Mouse (Mus musculus) macrophage (primary cell): ENCODE data around the gene Slc38a10. TPM values are rescaled to one million over a fixed set of nuclear protein-coding genes. Genes with fewer than 3 reads are reported as not detected.

Source experiments
- H3K27ac ChIP-seq: fragments of 350-480 bp; formaldehyde crosslinking; 2 replicates; pipeline ENCODE4 v1.9.0; 2021
- H3K36me3 ChIP-seq: fragments of 350-480 bp; formaldehyde crosslinking; 2 replicates; pipeline ENCODE4 v1.9.0; 2021; ENCODE audit errors: inconsistent target
- H3K4me3 ChIP-seq: fragments of 350-480 bp; formaldehyde crosslinking; 2 replicates; pipeline ENCODE4 v1.9.0; 2021; ENCODE audit errors: inconsistent target
- H3K79me2 ChIP-seq: fragments of 350-480 bp; formaldehyde crosslinking; 2 replicates; pipeline ENCODE4 v1.9.0; 2021; ENCODE audit errors: inconsistent target
- WGBS: methylation state at CpG from one replicate; pipeline ENCODE4 v1.1.7; 2026; ENCODE audit warnings: inconsistent platforms; ENCODE audit not compliant: missing documents; 5-methylcytosine and 5-hydroxymethylcytosine counted together
- polyA plus RNA-seq: library from polyadenylated mRNA; stranded (reverse); fragments of 250-400 nt; gene quantifications from 3 replicates; pipeline ENCODE4 v1.2.4, GENCODE M21; 2018; ENCODE audit warnings: inconsistent platforms

Gene Slc38a10
- polyA plus RNA-seq, 1 experiment from 2014 or later = 71.0 TPM

DNA sequence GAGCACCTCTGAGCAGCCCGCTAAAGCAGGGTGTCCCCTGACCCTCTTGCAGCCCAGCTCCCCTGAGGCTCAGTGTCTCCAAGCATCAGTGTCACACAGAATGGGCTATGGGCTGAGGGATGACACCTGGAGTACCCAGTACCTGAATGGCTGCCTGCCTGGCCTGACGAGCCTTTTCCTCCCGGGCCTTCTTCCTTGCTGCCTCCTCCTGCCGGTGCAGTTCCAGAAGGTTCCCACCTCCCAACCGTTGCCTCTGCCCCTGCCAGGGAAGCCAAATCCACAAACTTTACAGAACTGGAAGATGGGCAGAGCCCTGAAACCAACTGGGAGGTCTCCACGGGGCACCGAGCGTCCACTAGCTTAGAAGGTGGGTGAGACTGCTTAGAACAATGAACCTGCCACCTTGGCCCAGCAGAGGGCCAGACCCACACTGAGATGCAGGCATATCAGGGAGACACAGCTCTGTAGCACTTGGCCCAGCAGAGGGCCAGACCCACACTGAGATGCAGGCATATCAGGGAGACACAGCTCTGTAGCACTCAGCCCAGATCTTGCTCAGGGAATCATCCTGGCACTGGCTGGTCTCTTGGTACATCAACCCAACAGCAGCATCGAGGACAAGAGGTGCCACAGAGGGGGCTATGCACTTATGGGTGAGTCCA is 78.0 kb downstream of the Slc38a10 start:
- H3K79me2 ChIP-seq = no peaks in the 10 kb centered on the region
- no peak overlapping the region for H3K4me3 ChIP-seq
- WGBS = 94% methylated on average over 9 of the region's 9 CpGs
- H3K36me3 ChIP-seq = no peaks in the 10 kb centered on the region
- H3K27ac ChIP-seq = no peak overlapping the region

DNA sequence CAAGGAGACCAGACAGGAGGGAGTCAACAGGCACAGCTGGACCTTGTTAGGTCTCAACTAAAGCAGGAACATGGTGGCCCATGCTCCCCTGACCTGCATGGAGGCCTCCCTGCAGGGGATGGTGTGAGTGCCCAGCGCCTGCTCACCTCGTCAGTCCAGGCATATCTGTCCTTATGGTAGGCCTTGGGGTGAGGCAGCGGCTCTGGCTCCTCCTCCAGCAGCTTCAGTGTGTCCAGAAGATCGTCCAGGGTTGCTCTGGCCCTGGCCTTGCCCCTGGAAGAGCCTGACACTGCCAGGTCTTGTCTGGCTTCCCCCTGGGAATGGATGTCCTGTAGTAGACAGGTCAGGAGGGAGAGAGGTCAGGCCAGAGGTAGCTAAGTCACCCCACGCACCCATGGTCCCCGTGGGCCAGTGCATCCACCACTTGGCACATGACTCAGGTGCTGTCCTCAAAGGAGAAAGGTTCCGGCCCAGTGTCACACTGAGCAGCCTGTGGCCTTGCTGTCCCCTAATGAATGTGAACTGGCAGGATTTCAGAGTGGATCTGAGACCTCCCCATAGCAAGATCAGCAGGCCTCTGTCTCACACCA is 79.3 kb downstream of the Slc38a10 start:
- Histone ChIP-seq H3K36me3 (no peaks in the 10 kb centered on the region), H3K79me2 (no peaks in the 10 kb centered on the region), H3K27ac (no peak overlapping the region), H3K4me3 (no peak overlapping the region)
- 93% methylated on average over 7 of the region's 7 CpGs for WGBS

DNA sequence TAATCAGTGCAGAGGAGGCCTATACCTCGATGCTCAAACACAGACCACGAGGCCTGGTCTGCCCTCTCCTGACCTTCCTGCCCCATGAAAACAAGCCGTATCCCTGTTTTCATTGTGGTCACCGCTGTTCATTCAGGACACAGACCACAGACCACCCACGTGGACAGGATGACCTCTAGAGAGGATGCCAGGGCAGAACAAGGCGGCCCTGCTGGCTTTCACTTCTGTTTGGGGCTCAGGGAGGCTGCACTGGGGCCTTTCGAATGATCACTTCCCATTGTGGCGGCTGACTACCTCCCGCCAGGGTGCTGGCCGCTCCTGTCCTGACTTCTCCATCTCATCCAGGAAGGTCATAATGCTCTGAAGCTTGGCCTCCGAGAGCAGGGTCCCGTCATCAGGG is 80.1 kb downstream of the Slc38a10 start:
- Histone ChIP-seq H3K36me3 (no peaks in the 10 kb centered on the region), H3K27ac (no peak overlapping the region), H3K79me2 (no peaks in the 10 kb centered on the region), H3K4me3 (no peak overlapping the region)
- 19% methylated on average over 12 of the region's 12 CpGs for WGBS

DNA sequence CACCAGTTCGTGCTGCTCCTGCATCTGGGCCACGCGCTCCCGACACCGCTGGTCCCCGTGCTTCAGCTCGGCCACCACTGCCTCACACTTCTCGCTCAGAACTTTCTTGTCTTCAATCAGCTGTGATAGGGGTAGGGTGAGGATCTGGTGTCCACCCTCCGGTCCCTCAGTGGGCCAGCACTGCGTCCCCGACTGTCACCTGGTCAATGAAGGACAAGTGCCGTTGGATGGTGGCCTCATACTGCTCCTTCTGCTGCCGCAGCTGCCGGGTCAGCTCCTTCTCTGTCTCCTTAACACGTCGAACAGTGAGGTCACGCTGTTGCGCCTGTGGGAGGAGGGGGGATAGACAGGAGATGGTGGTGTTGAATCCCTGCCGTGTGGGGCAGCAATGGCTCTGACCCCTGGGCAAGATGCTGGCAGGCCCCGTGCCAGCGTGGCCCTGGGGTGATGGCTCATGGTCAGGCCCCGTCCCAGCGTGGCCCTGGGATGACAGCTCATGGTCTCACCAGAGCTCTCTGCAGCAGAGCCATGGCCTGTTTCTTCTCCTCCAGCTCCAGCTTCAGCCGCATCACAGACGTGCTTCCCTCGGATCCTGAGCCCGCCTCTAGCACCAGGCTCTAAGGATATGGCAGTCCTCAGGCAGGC is 80.7 kb downstream of the Slc38a10 start:
- Histone ChIP-seq H3K27ac (no peak overlapping the region), H3K36me3 (no peaks in the 10 kb centered on the region), H3K4me3 (no peak overlapping the region), H3K79me2 (no peaks in the 10 kb centered on the region)
- WGBS = 97% methylated on average over 23 of the region's 27 CpGs

DNA sequence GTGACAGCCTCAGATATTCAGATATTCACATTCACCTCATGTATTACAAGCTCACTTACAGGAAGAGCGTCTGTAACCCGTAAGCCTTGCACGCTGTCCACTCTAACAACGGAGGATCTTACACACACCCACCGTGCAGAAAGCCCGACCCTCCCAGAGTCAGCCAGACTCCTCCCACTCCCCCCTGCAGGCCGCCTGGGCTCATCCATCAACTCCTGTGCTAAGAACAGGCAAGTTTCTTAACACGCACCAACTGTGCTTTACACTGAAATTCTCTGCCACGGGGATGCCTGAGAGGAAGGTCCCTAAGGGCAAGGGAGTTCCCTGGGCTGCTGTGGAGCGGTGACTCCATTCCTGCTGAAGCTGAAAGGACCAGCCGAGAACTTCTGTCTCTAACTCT is 81.9 kb downstream of the Slc38a10 start:
- Histone ChIP-seq H3K79me2 (no peaks in the 10 kb centered on the region), H3K27ac (no peak overlapping the region), H3K4me3 (no peak overlapping the region), H3K36me3 (no peaks in the 10 kb centered on the region)
- WGBS = 96% methylated on average over 10 of the region's 11 CpGs

DNA sequence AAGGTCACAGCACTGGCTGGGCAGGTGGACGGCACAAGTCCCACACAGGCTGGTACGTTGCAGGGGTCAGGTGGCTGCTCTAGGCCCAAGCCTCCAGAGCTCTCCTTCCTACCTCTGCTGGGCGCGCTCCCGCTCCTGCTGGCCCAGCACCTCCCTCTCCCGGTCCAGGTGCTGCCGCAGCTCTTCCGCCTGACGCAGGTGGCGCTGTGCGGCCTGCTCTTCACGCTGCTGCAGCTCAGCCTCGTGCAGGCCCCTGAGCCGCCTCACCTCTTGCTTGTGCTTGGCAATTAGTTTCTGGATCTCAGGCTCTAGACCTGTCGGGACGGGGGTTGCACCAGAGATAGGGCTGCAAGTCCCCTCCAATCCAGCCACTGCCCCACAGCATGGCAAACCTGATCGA is 83.3 kb downstream of the Slc38a10 start:
- Histone ChIP-seq H3K79me2 (no peaks in the 10 kb centered on the region), H3K36me3 (no peaks in the 10 kb centered on the region), H3K27ac (no peak overlapping the region), H3K4me3 (no peak overlapping the region)
- WGBS = 97% methylated on average over 17 of the region's 17 CpGs

DNA sequence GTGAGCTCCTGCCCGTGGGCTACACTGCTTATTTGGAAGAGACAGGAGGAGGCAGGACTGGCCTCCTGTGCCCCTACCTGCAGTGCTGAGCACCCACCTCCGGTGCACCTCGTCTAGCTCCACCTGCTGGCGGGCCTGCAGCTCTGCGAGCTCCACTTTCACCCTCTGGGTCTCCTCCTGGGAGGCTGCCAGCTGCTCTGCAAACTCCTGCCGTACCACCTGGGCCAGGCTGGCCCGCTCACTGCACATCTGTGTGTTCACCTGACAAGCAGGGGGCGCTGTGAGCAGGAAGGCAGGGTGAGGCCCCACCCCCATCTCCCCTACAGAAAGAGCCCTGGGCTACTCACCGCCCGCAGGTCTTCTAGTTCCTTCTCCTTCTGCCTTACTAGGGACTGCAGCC is 85.9 kb downstream of the Slc38a10 start:
- Histone ChIP-seq H3K27ac (no peak overlapping the region), H3K36me3 (no peaks in the 10 kb centered on the region), H3K4me3 (no peak overlapping the region), H3K79me2 (no peaks in the 10 kb centered on the region)
- WGBS = 40% methylated on average over 10 of the region's 10 CpGs

DNA sequence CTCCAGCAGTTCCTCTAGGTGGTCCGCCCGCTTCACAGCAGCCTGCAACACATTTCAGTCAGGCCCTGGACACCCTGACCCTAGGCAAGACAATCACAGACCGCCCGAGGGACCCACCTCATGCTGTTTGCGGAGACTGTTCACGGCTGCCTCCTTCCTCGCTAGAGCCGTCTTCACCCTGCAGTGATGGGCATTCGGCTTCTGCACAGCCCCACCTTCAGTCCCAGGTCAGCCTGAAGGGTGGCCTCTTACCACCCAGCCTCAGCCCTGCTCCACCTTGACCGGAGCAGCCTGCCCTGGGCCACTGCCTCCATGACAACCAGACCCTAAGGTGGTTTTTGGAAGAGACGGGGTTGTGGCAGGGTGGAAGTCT is 86.5 kb downstream of the Slc38a10 start:
- 86% methylated on average over 9 of the region's 11 CpGs for WGBS
- Histone ChIP-seq H3K36me3 (no peaks in the 10 kb centered on the region), H3K79me2 (no peaks in the 10 kb centered on the region), H3K4me3 (no peak overlapping the region), H3K27ac (peak overlapping the region; percentile 51; the same call in 1 of the 2 replicates)

DNA sequence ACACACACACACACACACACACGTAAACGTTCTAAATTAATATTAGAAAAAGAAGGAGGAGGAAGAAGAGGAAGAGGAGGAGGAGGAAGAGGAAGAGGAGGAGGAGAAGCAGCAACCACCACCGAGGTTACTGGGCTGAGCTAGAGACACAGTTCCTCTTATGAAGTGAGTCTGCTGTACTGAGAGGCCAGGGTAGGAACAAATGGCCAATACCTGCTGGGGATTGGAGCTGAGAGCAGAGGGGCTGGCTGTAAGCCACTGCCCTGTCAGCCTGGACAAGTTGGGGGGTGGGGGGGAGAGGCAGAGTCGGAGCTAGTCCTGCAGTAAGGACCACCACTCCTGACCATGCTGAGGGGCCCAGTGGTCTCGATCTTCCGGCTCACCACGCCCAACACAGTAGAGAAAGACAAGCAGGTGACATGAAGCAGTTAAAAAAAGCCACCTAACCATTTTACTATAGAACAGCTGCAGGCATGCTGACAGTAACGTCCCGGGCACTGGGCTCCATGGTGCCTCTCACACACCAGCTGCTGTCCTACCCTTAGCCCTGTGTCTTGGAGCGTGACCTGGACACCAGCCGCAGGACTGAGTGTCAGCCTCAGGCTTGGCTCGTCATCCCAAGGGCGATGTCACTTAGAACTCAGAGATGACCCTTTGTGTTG is 87.0 kb downstream of the Slc38a10 start:
- H3K27ac ChIP-seq = peak overlapping the region; percentile 51
- no peak overlapping the region for H3K4me3 ChIP-seq
- 61% methylated on average over 11 of the region's 13 CpGs for WGBS
- no peaks in the 10 kb centered on the region for H3K36me3 ChIP-seq
- no peaks in the 10 kb centered on the region for H3K79me2 ChIP-seq

DNA sequence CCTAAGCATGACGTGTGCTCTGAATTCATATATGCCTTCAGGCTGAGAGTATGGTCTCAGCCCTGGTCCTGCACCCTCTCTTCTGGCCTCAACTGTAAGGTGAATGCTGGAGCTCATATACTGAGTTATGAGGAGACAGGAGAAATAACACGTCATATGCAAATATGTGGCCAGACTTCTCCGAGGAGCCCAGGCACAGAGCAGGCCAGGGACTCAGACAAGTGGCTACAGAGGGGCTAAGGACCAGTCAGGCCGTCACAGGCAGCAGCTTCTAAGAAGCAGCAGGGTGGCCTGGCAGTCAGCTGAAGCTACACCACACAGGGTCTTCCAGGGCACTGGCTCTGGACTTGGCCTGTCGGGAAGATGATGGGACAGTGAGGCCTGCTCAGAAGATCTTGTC is 87.8 kb downstream of the Slc38a10 start:
- H3K27ac ChIP-seq = 0 out of 2 replicates have a peak overlapping the region, but pooled peaks have one; percentile 17
- WGBS = 73% methylated on average over 5 of the region's 5 CpGs
- H3K4me3 ChIP-seq = no peak overlapping the region
- no peaks in the 10 kb centered on the region for H3K79me2 ChIP-seq
- H3K36me3 ChIP-seq = no peaks in the 10 kb centered on the region

DNA sequence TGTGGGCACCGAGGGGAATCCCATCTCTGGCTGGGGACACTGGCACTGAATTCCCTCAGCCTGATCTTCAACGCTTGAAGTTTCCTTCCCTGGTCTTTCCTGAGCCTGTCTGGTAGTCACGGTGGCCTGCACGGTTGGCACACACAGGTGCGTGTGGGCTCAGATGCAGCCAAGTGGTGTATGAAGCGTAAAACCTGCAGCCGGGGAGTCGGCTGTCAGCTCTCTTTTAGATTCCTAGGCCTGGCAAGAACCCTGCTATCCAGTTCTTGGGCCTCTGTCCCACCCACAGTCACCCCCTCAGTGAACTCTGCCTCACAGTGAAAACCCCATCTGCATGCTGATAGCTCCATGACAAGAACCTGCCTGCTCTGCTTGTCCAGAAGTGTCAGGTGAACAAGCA is 90.5 kb downstream of the Slc38a10 start:
- H3K27ac ChIP-seq = no peak overlapping the region
- H3K36me3 ChIP-seq = no peaks in the 10 kb centered on the region
- no peaks in the 10 kb centered on the region for H3K79me2 ChIP-seq
- no peak overlapping the region for H3K4me3 ChIP-seq
- 91% methylated on average over 8 of the region's 8 CpGs for WGBS

DNA sequence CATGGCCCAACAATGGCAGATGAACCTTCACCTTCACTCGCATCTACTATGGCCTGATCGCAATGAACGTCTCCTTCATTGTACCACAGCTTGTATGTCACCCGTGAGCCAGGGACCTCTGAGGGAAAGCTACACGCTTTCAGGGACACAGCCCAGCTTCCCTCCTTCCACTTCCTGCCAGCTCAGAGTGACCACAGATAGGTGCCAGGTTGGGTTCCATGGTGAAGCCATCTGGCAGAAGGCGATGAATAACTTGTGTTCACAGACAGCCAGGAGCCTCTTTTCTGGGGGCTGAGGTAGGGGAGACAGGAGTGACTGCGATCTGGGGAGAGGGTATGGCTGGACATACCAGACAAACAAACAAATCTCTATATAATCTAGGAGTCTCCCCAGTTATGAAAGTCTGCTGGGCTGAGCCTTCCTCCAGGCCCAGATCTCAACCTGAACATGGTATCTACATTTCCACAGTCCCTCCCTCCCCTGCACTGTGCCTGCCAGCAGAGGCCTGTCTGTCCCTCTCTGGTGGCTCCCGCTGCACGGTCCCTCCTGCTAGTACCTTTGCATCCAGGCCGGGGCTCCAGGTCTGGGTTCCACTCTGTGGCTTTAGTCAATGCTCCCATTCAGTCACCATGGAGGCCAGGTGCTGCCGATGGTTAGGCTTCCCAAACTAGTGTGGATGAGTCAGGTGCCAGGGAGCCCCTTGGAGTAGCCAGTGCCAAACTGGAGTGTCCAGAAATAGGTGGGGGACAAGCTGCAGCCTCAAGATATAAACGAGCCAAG is 95.0 kb downstream of the Slc38a10 start:
- Histone ChIP-seq H3K27ac (no peak overlapping the region), H3K4me3 (no peak overlapping the region), H3K36me3 (no peaks in the 10 kb centered on the region), H3K79me2 (no peaks in the 10 kb centered on the region)
- 96% methylated on average over 11 of the region's 12 CpGs for WGBS
